Mouse (Mus musculus) forebrain, embryonic 14.5 days (tissue): ENCODE measurements around the gene Wnt2. TPM values are rescaled to one million over a fixed set of nuclear protein-coding genes. Genes with fewer than 3 reads are reported as not detected.

Experiments
- ATAC-seq: fragments of 200-750 bp; cut with Nextera tagmentation; 2 replicates; pipeline ENCODE4 v1.8.0; 2017; ENCODE audit warnings: mild to moderate bottlenecking, moderate library complexity
- DNase-seq: peaks from one replicate; pipeline ENCODE4 v3.0.0-alpha.2; 2015; ENCODE audit warnings: low spot score
- H3K27ac ChIP-seq: fragments of 300-500 bp; sonication (generic); 2 replicates; pipeline ENCODE4 v1.5.1; 2014; ENCODE audit warnings: low read depth, mild to moderate bottlenecking, control low read depth, low read length, moderate library complexity
- H3K27me3 ChIP-seq: fragments of 300-500 bp; sonication (generic); replicated peaks from 2 replicates; pipeline ENCODE4 v1.6.1; 2014; ENCODE audit warnings: low read length, control low read depth, mixed read lengths; ENCODE audit not compliant: control insufficient read depth, insufficient read depth
- H3K36me3 ChIP-seq: fragments of 300-500 bp; sonication (generic); 2 replicates; pipeline ENCODE4 v1.6.1; 2014; ENCODE audit warnings: low read length, control low read depth; ENCODE audit not compliant: control insufficient read depth, insufficient read depth
- H3K4me1 ChIP-seq: fragments of 300-500 bp; sonication (generic); 2 replicates; pipeline ENCODE4 v1.6.1; 2014; ENCODE audit warnings: antibody characterized with exemption, low read length, control low read depth; ENCODE audit not compliant: control insufficient read depth, insufficient read depth
- H3K4me2 ChIP-seq: fragments of 300-500 bp; sonication (generic); 2 replicates; pipeline ENCODE4 v1.6.1; 2014; ENCODE audit warnings: mild to moderate bottlenecking, control low read depth, low read length
- H3K4me3 ChIP-seq: fragments of 300-500 bp; sonication (generic); 2 replicates; pipeline ENCODE4 v1.5.1; 2014; ENCODE audit warnings: low read depth, low read length, control low read depth
- H3K9ac ChIP-seq: fragments of 300-500 bp; sonication (generic); 2 replicates; pipeline ENCODE4 v1.6.1; 2014; ENCODE audit warnings: mild to moderate bottlenecking, low read length, control low read depth, moderate library complexity
- H3K9me3 ChIP-seq: fragments of 300-500 bp; sonication (generic); replicated peaks from 2 replicates; pipeline ENCODE4 v1.6.1; 2016; ENCODE audit warnings: low read length, control low read depth, mixed read lengths; ENCODE audit not compliant: control insufficient read depth
- WGBS: fragments of 180-500 bp; shearing (Covaris S2); extraction: QIAGEN DNeasy Blood & Tissue Kit; methylation state at CpG from one replicate; pipeline ENCODE4 v1.1.7; 2014; 5-methylcytosine and 5-hydroxymethylcytosine counted together
- polyA plus RNA-seq: library from polyadenylated mRNA; unstranded; fragments of >200 nt; fragmentation: Nextera tagmentation; extraction: Ambion mirVana; gene quantifications from 2 replicates; pipeline ENCODE4 v1.2.1, GENCODE M21; 2014

Gene Wnt2
- 0.09 TPM in 1 of 2 replicates, not detected in the other for polyA plus RNA-seq

- Histone ChIP-seq H3K4me1 (peaks cover 4% of the 10 kb centered on the region; the same call in 1 of the 2 replicates), H3K36me3 (no peaks in the 10 kb centered on the region), H3K9ac (peak within 1 kb of the TSS; percentile 43), H3K4me3 (peak within 1 kb of the TSS; percentile 41), H3K9me3 (no peaks in the 10 kb centered on the region), H3K27ac (no peak within 1 kb of the TSS), H3K4me2 (peak within 1 kb of the TSS; percentile 87), H3K27me3 (peaks cover 29% of the 10 kb centered on the region)
- under 1% methylated on average over 43 of the region's 47 CpGs for WGBS
- ATAC-seq (peak; percentile 56), DNase-seq (peak; percentile 39)
These were observed at the start of gene Wnt2 for GRCm38 (mm10) chr6:18029746-18030656. Gene Wnt2 (minus strand): TSS chr6:18030585.

DNA sequence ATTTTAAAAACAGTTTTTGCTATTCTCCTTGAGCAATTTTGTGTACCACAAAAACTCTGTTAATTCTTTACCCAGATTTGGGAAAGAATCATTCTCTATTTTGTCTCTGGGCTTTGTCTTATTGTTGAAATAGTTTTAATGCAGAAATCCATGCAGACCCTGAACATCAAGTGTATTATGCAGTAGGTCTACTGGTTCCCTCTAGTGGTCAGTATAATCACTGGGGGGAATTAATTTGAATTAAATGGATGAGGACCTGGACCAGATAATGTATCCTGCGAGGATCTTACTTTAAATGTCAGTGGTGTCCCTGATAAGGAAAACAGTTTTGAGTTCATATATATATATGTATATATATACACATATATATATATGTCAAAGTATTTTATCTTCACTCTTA, 48.2 kb upstream of the Wnt2 start:
- no peak overlapping the region for H3K4me3 ChIP-seq
- H3K4me1 ChIP-seq = no peaks in the 10 kb centered on the region
- no peak overlapping the region for H3K27ac ChIP-seq
- H3K27me3 ChIP-seq = no peaks in the 10 kb centered on the region
- H3K9me3 ChIP-seq = no peaks in the 10 kb centered on the region
- peak; percentile 68 for DNase-seq
- H3K9ac ChIP-seq = no peak overlapping the region
- H3K4me2 ChIP-seq = no peak overlapping the region
- H3K36me3 ChIP-seq = no peaks in the 10 kb centered on the region
- ATAC-seq = no peak
- 32% methylated on average over 1 of the region's 1 CpGs for WGBS

DNA sequence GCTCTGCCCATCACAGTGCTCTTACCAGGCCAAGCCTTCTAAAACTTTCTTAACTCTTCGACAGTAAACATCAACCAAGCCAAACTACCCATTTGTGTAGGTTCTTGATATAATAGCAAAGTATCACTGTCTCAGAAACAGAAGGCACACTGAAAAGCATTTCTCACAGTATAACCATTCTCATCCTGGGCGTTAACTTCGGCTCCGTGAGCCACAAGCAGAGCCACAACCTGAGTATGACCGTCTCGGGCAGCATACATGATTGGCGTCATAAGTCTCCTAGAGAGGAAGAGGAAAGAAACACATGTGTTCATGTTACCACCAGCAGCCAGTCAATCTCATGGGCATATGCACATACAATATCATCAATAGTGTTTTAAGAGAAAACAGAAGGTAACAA, 46.6 kb upstream of the Wnt2 start:
- Histone ChIP-seq H3K9ac (no peak overlapping the region), H3K27ac (no peak overlapping the region), H3K4me1 (no peaks in the 10 kb centered on the region), H3K9me3 (no peaks in the 10 kb centered on the region), H3K27me3 (no peaks in the 10 kb centered on the region), H3K4me3 (no peak overlapping the region), H3K36me3 (no peaks in the 10 kb centered on the region), H3K4me2 (no peak overlapping the region)
- DNase-seq = no peak
- no peak for ATAC-seq
- 84% methylated on average over 7 of the region's 7 CpGs for WGBS

GRCm38 (mm10) chr6:18076577-18076976, 46.2 kb upstream of the Wnt2 start:
- Histone ChIP-seq H3K9ac (no peak overlapping the region), H3K4me2 (no peak overlapping the region), H3K27me3 (no peaks in the 10 kb centered on the region), H3K36me3 (no peaks in the 10 kb centered on the region), H3K4me3 (no peak overlapping the region), H3K9me3 (no peaks in the 10 kb centered on the region), H3K27ac (no peak overlapping the region), H3K4me1 (no peaks in the 10 kb centered on the region)
- DNase-seq = no peak
- no peak for ATAC-seq
- 76% methylated on average over 5 of the region's 5 CpGs for WGBS

DNA sequence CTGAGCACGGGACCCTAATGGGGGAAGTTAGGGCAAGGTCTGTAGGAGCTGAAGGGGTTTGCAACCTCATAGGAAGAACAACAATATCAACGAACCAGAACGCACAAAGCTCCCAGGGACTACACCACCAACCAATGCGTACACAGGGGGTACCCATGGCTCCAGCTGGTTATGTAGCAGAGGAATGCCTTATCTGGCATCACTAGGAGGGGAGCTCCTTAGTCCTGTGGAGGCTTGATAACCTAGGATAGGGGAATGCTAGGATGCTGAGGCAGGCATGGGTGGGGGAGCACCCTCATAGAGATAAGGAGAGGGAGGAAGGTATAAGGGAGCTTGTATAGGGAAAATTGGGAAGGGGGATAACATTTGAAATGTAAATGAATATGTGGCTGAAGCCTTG, 27.5 kb upstream of the Wnt2 start:
- no peak overlapping the region for H3K27ac ChIP-seq
- 86% methylated on average over 4 of the region's 4 CpGs for WGBS
- H3K4me3 ChIP-seq = no peak overlapping the region
- DNase-seq (no peak), ATAC-seq (no peak)
- no peaks in the 10 kb centered on the region for H3K4me1 ChIP-seq
- H3K9ac ChIP-seq = no peak overlapping the region
- no peak overlapping the region for H3K4me2 ChIP-seq
- H3K27me3 ChIP-seq = no peaks in the 10 kb centered on the region
- H3K9me3 ChIP-seq = no peaks in the 10 kb centered on the region
- no peaks in the 10 kb centered on the region for H3K36me3 ChIP-seq

GRCm38 (mm10) chr6:18051702-18052101, 21.3 kb upstream of the Wnt2 start:
- Histone ChIP-seq H3K9me3 (no peaks in the 10 kb centered on the region), H3K4me2 (no peak overlapping the region), H3K4me1 (no peaks in the 10 kb centered on the region), H3K4me3 (no peak overlapping the region), H3K36me3 (no peaks in the 10 kb centered on the region), H3K9ac (no peak overlapping the region), H3K27ac (no peak overlapping the region), H3K27me3 (no peaks in the 10 kb centered on the region)
- ATAC-seq = no peak
- 75% methylated on average over 5 of the region's 5 CpGs for WGBS
- DNase-seq = no peak

- Histone ChIP-seq H3K27ac (no peak overlapping the region), H3K4me2 (no peak overlapping the region), H3K36me3 (no peaks in the 10 kb centered on the region), H3K4me1 (no peaks in the 10 kb centered on the region), H3K27me3 (no peaks in the 10 kb centered on the region), H3K9ac (no peak overlapping the region), H3K9me3 (no peaks in the 10 kb centered on the region), H3K4me3 (no peak overlapping the region)
- ATAC-seq = no peak
- 83% methylated on average over 4 of the region's 4 CpGs for WGBS
- no peak for DNase-seq
These were observed 13.9 kb upstream of the Wnt2 start for GRCm38 (mm10) chr6:18044299-18044698.

GRCm38 (mm10) chr6:18043172-18043571, 12.8 kb upstream of the Wnt2 start:
- 91% methylated on average over 5 of the region's 5 CpGs for WGBS

DNA sequence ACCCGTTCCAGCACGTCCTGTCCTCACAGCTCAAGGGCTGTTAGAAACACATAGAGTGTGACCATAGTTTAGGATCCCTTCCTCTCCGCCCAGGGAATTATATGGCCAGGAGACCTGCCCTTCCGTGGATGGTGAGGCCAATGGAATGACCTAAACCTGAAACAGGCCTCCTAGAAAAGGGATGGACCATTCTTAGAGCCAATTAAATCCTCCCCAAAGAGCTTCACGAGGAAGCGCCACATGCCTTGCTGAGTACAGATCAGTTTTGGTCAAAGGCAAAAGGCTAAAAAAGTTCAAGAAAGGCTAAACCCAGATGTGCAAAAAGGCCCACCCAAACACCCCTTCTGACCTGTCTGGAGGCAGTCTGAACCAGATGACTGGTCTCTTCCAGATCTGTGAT, 1.9 kb upstream of the Wnt2 start:
- no peak for DNase-seq
- peaks cover 4% of the 10 kb centered on the region; the same call in 1 of the 2 replicates for H3K4me1 ChIP-seq
- no peak for ATAC-seq
- no peak overlapping the region for H3K27ac ChIP-seq
- H3K9ac ChIP-seq = no peak overlapping the region
- 22% methylated on average over 6 of the region's 6 CpGs for WGBS
- H3K9me3 ChIP-seq = no peaks in the 10 kb centered on the region
- H3K4me2 ChIP-seq = peak overlapping the region; percentile 87
- H3K36me3 ChIP-seq = no peaks in the 10 kb centered on the region
- H3K27me3 ChIP-seq = peaks cover 29% of the 10 kb centered on the region
- H3K4me3 ChIP-seq = peak overlapping the region; percentile 41

More at GRCm38 (mm10) chr6:18043172-18043571, 12.8 kb upstream of the Wnt2 start:
- Histone ChIP-seq H3K4me1 (no peaks in the 10 kb centered on the region), H3K4me3 (no peak overlapping the region), H3K27ac (no peak overlapping the region), H3K9ac (no peak overlapping the region), H3K4me2 (no peak overlapping the region), H3K9me3 (no peaks in the 10 kb centered on the region), H3K36me3 (no peaks in the 10 kb centered on the region), H3K27me3 (no peaks in the 10 kb centered on the region)
- DNase-seq (no peak), ATAC-seq (no peak)
